Mouse (Mus musculus) liver, postnatal 0 days (tissue): Measurements from ENCODE around the gene Ccdc92.

Experiments
- CTCF ChIP-seq: sonication (generic); IDR thresholded peaks from 2 replicates; pipeline ENCODE4 v1.5.1; 2016; ENCODE audit warnings: antibody characterized with exemption, low read depth
- EP300 ChIP-seq: IDR thresholded peaks from 2 replicates; pipeline ENCODE4 v1.6.1; 2016; ENCODE audit warnings: antibody characterized with exemption, low read depth, mild to moderate bottlenecking

GRCm38 (mm10) chr5:124822128-124822894 is 39.9 kb downstream of the Ccdc92 start:
- no peak for TF ChIP-seq CTCF
- TF ChIP-seq EP300, result no peak
